Mouse (Mus musculus) thymus, adult 2 months (tissue): ENCODE results near the gene Afg1l.

Experiments
- CTCF ChIP-seq: fragments of 200-500 bp; IDR thresholded peaks from 2 replicates; pipeline ENCODE4 v1.5.1; 2012; ENCODE audit warnings: mild to moderate bottlenecking, control low read depth, low read length, moderate library complexity, borderline replicate concordance; ENCODE audit not compliant: control insufficient read depth, poor library complexity, insufficient read depth; ENCODE audit errors: extremely low read depth
- POLR2A ChIP-seq: fragments of 200-500 bp; IDR thresholded peaks from 2 replicates; pipeline ENCODE4 v1.6.1; 2012; ENCODE audit warnings: mild to moderate bottlenecking, low read length, control low read depth, moderate library complexity; ENCODE audit not compliant: control insufficient read depth, poor library complexity, insufficient read depth; ENCODE audit errors: extremely low read depth

GRCm38 (mm10) chr10:42525682-42526081 is 47.3 kb upstream of the Afg1l start:
- TF ChIP-seq POLR2A (no peak), CTCF (no peak)
